Mouse (Mus musculus): ENCODE measurements around the gene Rbm17.
A peak's percentile ranks its signal among the peaks of the same experiment; 100 is the strongest.
"Not testable (repeated sequence)": the region's sequence is repeated elsewhere in the genome, so short reads cannot be mapped to it uniquely, and the experiment has no call there.

The Rbm17 gene

GRCm38 (mm10) chr2:11545380-11545779, 58.6 kb downstream of the Rbm17 start:
- DNase-seq (ENCODE audit: low read depth, low spot score) = peak; percentile 23

- DNase-seq (ENCODE audit: low read depth, low spot score) = no peak
These were observed 59.6 kb downstream of the Rbm17 start for GRCm38 (mm10) chr2:11544342-11544741.

GRCm38 (mm10) chr2:11543158-11543557, 60.8 kb downstream of the Rbm17 start:
- DNase-seq (ENCODE audit: low read depth, low spot score) = peak; percentile 56

GRCm38 (mm10) chr2:11542640-11543039, 61.3 kb downstream of the Rbm17 start:
- peak; percentile 52 for DNase-seq (ENCODE audit: low read depth, low spot score)

GRCm38 (mm10) chr2:11542121-11542520, 61.8 kb downstream of the Rbm17 start:
- no peak for DNase-seq (ENCODE audit: low read depth, low spot score)

GRCm38 (mm10) chr2:11541528-11541927, 62.4 kb downstream of the Rbm17 start:
- not testable (repeated sequence) for DNase-seq (ENCODE audit: low read depth, low spot score)

- DNase-seq (ENCODE audit: low read depth, low spot score) = no peak
These were observed 68.0 kb downstream of the Rbm17 start for GRCm38 (mm10) chr2:11535966-11536365.
